Mouse (Mus musculus) left cerebral cortex, postnatal 10 days (tissue): ENCODE measurements at regions not wholly inside any gene's neighbourhood (a gene's known extent, or its start where the extent isn't known, plus 50 kb on each side); places are given as distances from the start of the nearest gene placed in this dataset.
"Not testable (repeated sequence)": the region's sequence is repeated elsewhere in the genome, so short reads cannot be mapped to it uniquely, and the experiment has no call there.

Source experiments
- DNase-seq, 2 experiments: peaks; one replicate each; pipeline ENCODE4 v3.0.0; 2021 to 2022; ENCODE audit warnings: low spot score in 2 of 2, mixed read lengths in 1 of 2; ENCODE audit errors: extremely low spot score in 1 of 2
- intact Hi-C: fragments of 180-260 bp; cut with DNase I; formaldehyde crosslinking; loops from one replicate; pipeline ENCODE4 v1.15.1; 2025

GRCm38 (mm10) chr10:118959623-118960022 lies 89.6 kb upstream of the Dyrk2 start:
- intact Hi-C loops = no loop called here

GRCm38 (mm10) chr10:118956352-118956751 lies 86.3 kb upstream of the Dyrk2 start:
- intact Hi-C loops = no loop called here
- peak in 1 of 2 experiments; percentile 64 for DNase-seq

More at GRCm38 (mm10) chr10:118959623-118960022, 89.6 kb upstream of the Dyrk2 start:
- no peak for DNase-seq

DNA sequence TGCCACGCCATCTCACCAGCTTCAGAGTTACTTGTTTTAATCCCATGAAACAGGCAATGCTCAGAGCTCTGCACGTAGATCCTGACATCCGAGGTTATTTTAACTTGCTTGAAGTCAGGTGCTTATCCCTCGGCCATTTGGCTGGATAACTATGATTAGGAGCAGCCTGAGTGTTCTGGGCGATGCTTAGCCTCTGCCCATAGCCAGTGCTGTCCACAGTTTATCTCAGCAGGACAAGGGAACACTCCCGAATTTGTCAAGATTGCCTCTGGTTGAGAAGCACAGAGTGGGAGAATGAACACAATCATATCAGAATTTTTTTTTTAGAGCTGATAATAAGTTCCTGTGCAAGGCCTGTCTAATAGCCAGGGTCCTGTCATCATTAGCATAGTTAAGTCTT lies 83.4 kb upstream of the Dyrk2 start:
- intact Hi-C loops = no loop called here
- DNase-seq = no peak

DNA sequence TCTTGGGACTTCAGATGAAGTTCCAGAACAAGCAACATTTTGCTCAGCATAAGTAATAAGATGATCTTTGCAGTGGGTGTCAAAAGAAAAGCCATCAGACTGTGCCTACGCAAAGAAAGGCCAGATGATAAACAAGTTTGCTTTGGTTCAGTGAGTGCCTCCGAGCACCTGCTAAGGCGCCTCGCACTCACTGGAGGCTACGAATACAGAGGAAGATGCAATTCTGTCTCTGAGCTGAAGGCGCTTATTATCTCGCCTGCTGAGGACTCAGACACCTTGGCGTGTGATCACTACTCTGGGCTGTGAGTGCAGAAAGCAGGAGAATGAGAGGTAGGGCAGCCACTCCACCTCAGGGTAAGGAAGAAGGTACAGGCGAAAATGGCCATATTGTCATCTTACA lies 82.7 kb upstream of the Dyrk2 start:
- no peak for DNase-seq
- intact Hi-C loops = no loop called here

DNA sequence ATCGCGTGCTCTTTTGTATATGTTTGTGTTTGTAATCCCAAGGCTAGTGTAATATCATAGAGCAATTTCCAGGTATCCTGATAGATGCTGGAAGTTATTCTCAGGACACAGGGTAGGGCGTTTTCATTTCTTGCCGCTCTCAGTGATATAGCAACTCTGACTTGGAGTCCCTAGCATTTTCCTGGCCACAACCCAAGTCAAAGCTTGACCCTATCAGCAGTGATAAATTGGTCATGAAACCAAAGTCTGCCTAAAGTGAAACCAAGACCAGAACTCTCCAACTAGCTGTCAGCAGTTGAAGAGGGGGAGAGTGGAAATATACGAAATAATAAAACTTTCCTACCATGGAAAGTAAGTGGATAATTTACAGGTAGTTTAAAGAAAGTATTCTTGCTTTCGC lies 77.7 kb upstream of the Dyrk2 start:
- intact Hi-C loops = no loop called here
- DNase-seq = no peak

DNA sequence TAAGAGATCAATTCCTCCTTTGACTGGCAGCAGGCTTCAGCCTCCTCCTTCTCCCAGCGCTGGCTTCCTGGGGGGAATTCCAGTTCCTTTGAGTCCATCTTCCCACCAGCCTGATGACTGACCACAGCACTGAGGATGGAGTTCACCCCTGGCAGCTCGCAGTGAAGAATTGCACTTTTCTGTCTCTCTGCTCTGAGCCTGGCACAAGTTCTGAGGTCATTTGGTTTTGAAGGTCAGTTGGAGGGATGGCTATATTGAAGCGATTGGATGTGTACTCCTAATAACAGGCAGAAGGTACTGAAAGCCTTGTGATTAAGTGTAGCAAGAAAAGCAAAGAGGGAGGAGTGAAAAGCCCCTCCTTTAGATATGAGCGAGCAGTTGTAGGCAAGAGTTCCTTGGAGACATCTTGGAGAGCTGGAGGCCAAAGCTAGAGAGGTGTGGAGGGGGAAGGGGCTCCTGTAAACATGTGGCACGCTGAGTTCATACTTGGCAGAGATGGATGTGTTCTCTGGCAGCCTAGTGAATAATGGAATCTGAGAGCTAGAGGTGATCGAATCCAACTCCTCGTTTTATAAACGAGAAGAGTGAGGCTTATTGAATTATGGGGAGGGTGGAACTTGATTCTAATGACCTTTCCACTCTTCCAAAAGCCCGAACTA lies 77.1 kb upstream of the Dyrk2 start:
- no peak for DNase-seq
- intact Hi-C loops = no loop called here

DNA sequence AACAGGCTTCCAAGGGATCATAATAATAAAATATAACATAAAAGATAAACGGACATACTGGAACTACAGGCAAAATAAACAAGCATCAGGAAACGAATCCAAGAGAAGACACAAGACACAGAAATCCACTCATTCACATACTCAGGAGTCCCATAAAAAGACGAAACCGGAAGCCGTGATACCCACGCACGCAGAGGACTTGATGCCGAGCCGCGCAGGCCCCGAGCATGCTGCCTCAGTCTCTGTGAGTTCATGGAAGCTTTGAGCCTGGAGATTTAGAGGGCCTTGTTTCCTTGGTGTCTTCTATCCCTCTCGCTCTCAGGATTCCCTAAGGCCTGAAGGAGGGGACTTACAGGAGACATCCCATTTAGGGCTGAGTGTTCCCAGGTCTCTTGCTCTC lies 57.3 kb upstream of the Dyrk2 start:
- intact Hi-C loops = no loop called here
- DNase-seq = no peak

DNA sequence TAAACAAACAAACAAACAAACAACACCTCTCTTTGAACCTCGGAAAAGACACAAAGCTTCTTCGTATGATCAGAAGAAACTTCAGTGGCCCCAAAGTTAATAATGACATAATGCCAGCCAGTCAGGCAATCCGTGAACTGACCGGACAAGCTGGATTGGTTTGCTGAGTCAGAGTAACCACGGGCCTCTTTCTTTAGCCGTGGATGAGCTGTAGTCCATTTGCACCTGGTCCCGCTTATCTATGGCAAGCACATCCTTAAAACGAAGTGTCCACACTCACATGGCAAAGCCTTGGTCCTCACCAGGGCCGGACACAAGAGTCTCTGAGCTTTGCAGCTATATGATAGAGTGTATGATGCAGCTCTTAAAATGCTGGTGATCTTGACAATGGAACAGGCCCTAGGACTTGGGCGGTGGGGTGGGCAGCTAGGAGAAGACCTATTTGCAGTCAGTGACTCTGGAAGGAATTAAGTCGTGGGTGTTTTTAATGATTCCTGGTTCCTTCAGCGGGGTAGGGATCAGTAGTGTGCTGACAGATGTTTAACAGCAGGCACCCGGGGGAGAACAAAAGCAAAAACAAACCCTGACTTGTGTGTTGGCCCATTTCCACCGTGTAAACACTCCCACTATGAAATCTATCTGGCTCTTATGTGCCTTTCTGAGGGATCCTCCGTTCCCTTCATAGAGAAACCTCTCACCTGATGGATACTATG lies 53.6 kb upstream of the Dyrk2 start:
- no peak for DNase-seq
- intact Hi-C loops = no loop called here

GRCm38 (mm10) chr10:118922120-118922519 lies 52.1 kb upstream of the Dyrk2 start:
- intact Hi-C loops, DNase-seq: not testable (repeated sequence)
